Mouse (Mus musculus): ENCODE data around the gene Ksr1. TPM values are rescaled to one million over a fixed set of nuclear protein-coding genes. Genes with fewer than 3 reads are reported as not detected.

The Ksr1 gene
- polyA plus RNA-seq, 1 experiment from 2014 or later, result 4.9 TPM

GRCm38 (mm10) chr11:79087731-79088311 lies 58.4 kb downstream of the Ksr1 start:
- Histone ChIP-seq H3K36me3 (no peaks in the 10 kb centered on the region), H3K9ac (replicated peaks) (no peak overlapping the region), H3K4me2 (replicated peaks) (no peak overlapping the region), H3K27me3 (no peaks in the 10 kb centered on the region), H3K4me3 (no peak overlapping the region), H3K4me1 (peaks cover 13% of the 10 kb centered on the region; the same call in 1 of the 2 replicates), H3K27ac (replicated peaks) (no peak overlapping the region), H3K9me3 (no peaks in the 10 kb centered on the region)
- ATAC-seq (replicated peaks), result no peak
- WGBS, result 83% methylated on average over 4 of the region's 4 CpGs

DNA sequence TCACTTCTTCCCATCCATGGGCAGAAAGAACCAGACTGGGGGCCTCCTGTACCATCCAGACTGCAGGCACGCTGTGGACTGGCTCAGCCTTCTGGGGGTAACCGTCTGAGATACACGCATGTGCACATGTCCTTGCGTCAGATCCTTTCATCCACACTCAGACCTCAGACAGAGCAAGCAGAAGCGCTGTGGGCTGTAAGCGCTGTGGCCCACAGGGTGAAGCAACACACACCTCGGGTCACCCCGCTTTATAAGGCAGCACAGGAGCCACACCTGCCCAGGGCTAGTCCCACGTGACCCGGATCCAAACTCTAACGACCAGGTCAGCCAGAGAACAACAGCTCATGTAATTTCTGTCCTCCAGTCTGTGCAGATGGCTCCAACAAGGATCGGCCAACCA lies 59.4 kb downstream of the Ksr1 start:
- no peak for ATAC-seq (replicated peaks)
- 90% methylated on average over 12 of the region's 12 CpGs for WGBS
- H3K36me3 ChIP-seq, result no peaks in the 10 kb centered on the region
- no peak overlapping the region for H3K9ac ChIP-seq (replicated peaks)
- H3K4me1 ChIP-seq, result peaks cover 13% of the 10 kb centered on the region; the same call in 1 of the 2 replicates
- no peaks in the 10 kb centered on the region for H3K9me3 ChIP-seq
- H3K4me3 ChIP-seq, result no peak overlapping the region
- H3K27me3 ChIP-seq, result no peaks in the 10 kb centered on the region
- H3K27ac ChIP-seq (replicated peaks), result no peak overlapping the region
- H3K4me2 ChIP-seq (replicated peaks), result no peak overlapping the region

GRCm38 (mm10) chr11:79085059-79085458 lies 61.1 kb downstream of the Ksr1 start:
- H3K4me3 ChIP-seq, result no peak overlapping the region
- no peak overlapping the region for H3K27ac ChIP-seq (replicated peaks)
- H3K9ac ChIP-seq (replicated peaks), result no peak overlapping the region
- no peaks in the 10 kb centered on the region for H3K27me3 ChIP-seq
- no peak for ATAC-seq (replicated peaks)
- peaks cover 10% of the 10 kb centered on the region; the same call in 1 of the 2 replicates for H3K4me1 ChIP-seq
- H3K9me3 ChIP-seq, result no peaks in the 10 kb centered on the region
- 81% methylated on average over 5 of the region's 5 CpGs for WGBS
- H3K36me3 ChIP-seq, result no peaks in the 10 kb centered on the region
- H3K4me2 ChIP-seq (replicated peaks), result no peak overlapping the region

DNA sequence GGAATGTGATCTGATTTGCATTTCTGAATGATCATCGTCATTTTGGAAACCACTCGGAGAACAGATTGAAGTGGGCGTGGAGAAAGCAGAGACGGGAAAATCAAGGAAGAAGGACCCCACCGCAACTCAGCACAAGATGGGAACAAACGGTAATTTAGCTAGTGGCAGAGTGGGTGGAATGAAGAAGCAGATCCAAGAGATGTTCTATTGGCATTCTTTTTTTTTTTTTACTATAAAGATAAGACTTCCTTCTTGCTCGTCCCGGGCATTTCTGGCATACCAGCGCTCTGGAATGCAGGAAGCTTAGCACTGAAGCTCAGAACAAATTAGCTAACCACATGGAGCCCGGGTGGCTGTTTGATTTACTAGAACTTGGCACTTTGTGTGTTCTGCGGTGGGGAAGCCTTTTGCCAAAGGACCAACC lies 63.2 kb downstream of the Ksr1 start:
- no peak overlapping the region for H3K4me2 ChIP-seq (replicated peaks)
- H3K4me1 ChIP-seq, result no peaks in the 10 kb centered on the region
- H3K27ac ChIP-seq (replicated peaks), result no peak overlapping the region
- WGBS, result 78% methylated on average over 11 of the region's 11 CpGs
- H3K27me3 ChIP-seq, result no peaks in the 10 kb centered on the region
- no peak for ATAC-seq (replicated peaks)
- H3K9me3 ChIP-seq, result no peaks in the 10 kb centered on the region
- H3K36me3 ChIP-seq, result no peaks in the 10 kb centered on the region
- no peak overlapping the region for H3K9ac ChIP-seq (replicated peaks)
- no peak overlapping the region for H3K4me3 ChIP-seq

DNA sequence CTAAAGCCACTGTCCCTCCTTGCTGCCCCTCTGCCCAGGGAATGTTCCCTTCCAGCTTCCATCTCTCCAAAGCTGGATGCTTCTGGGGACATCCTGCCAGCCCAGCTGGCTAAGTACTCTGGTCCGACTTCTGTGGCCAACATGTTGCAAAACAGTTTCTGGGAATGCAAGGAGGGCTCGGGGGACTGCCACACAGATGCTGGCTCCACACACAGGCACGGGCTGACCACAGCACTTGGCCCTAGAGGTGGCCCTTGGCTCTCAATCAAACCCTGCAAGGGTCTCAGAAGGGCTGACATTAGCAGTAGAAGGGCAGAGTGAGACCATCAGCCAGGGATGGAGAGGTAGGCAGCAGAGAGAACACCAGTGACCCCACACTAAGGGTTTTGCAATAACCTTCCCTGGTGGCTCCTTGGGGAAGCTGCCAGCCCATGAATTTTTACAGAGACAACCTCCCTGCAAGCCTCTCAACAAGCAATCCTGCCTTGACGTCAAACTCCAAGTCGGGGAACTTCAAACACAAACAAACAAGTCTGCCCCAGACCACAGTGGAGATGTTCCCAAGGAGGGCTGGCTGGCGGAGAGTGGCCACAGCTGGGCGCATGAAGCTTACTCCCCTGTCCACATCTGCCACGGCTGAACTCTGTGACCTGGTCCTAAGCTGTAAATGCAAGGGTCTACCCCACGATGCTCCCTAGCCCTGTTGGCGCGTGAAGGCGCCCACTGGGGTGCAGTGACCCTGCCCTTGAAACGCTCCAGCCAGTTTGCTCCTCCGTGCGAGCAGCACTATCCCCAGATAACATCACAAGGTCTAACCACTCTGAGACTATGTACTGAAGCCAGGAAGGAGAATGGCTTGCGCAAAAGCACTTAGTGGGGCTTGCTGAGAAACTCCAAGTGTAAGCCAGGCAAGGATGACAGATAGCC lies 65.0 kb downstream of the Ksr1 start:
- no peaks in the 10 kb centered on the region for H3K9me3 ChIP-seq
- 90% methylated on average over 16 of the region's 16 CpGs for WGBS
- H3K4me3 ChIP-seq, result no peak overlapping the region
- no peaks in the 10 kb centered on the region for H3K27me3 ChIP-seq
- no peaks in the 10 kb centered on the region for H3K4me1 ChIP-seq
- ATAC-seq (replicated peaks), result no peak
- H3K9ac ChIP-seq (replicated peaks), result no peak overlapping the region
- no peak overlapping the region for H3K27ac ChIP-seq (replicated peaks)
- H3K36me3 ChIP-seq, result no peaks in the 10 kb centered on the region
- H3K4me2 ChIP-seq (replicated peaks), result no peak overlapping the region

- H3K27me3 ChIP-seq, result no peaks in the 10 kb centered on the region
- H3K4me2 ChIP-seq (replicated peaks), result no peak overlapping the region
- no peak for ATAC-seq (replicated peaks)
- 82% methylated on average over 6 of the region's 6 CpGs for WGBS
- H3K4me1 ChIP-seq, result no peaks in the 10 kb centered on the region
- H3K4me3 ChIP-seq, result no peak overlapping the region
- no peak overlapping the region for H3K9ac ChIP-seq (replicated peaks)
- H3K27ac ChIP-seq (replicated peaks), result no peak overlapping the region
- H3K36me3 ChIP-seq, result no peaks in the 10 kb centered on the region
- no peaks in the 10 kb centered on the region for H3K9me3 ChIP-seq
These were observed 66.1 kb downstream of the Ksr1 start for GRCm38 (mm10) chr11:79080081-79080480.

- no peak overlapping the region for H3K4me3 ChIP-seq
- H3K27me3 ChIP-seq, result no peaks in the 10 kb centered on the region
- no peaks in the 10 kb centered on the region for H3K36me3 ChIP-seq
- H3K4me2 ChIP-seq (replicated peaks), result no peak overlapping the region
- no peak overlapping the region for H3K9ac ChIP-seq (replicated peaks)
- H3K4me1 ChIP-seq, result no peaks in the 10 kb centered on the region
- H3K9me3 ChIP-seq, result no peaks in the 10 kb centered on the region
- ATAC-seq (replicated peaks), result no peak
- no peak overlapping the region for H3K27ac ChIP-seq (replicated peaks)
- 89% methylated on average over 12 of the region's 12 CpGs for WGBS
These were observed 69.7 kb downstream of the Ksr1 start for GRCm38 (mm10) chr11:79076484-79076883.

- Histone ChIP-seq H3K4me1 (peaks cover 1% of the 10 kb centered on the region), H3K9ac (replicated peaks) (no peak overlapping the region), H3K9me3 (no peaks in the 10 kb centered on the region), H3K4me2 (replicated peaks) (no peak overlapping the region), H3K27ac (replicated peaks) (no peak overlapping the region), H3K4me3 (no peak overlapping the region), H3K36me3 (no peaks in the 10 kb centered on the region), H3K27me3 (no peaks in the 10 kb centered on the region)
- 79% methylated on average over 3 of the region's 3 CpGs for WGBS
- ATAC-seq (replicated peaks), result no peak
These were observed 71.2 kb downstream of the Ksr1 start for GRCm38 (mm10) chr11:79075044-79075443.

- 92% methylated on average over 3 of the region's 3 CpGs for WGBS
- Histone ChIP-seq H3K4me2 (replicated peaks) (no peak overlapping the region), H3K9ac (replicated peaks) (no peak overlapping the region), H3K4me3 (no peak overlapping the region), H3K27me3 (no peaks in the 10 kb centered on the region), H3K9me3 (no peaks in the 10 kb centered on the region), H3K27ac (replicated peaks) (no peak overlapping the region), H3K4me1 (peaks cover 6% of the 10 kb centered on the region), H3K36me3 (no peaks in the 10 kb centered on the region)
- no peak for ATAC-seq (replicated peaks)
These were observed 71.6 kb downstream of the Ksr1 start for GRCm38 (mm10) chr11:79074611-79075010.

DNA sequence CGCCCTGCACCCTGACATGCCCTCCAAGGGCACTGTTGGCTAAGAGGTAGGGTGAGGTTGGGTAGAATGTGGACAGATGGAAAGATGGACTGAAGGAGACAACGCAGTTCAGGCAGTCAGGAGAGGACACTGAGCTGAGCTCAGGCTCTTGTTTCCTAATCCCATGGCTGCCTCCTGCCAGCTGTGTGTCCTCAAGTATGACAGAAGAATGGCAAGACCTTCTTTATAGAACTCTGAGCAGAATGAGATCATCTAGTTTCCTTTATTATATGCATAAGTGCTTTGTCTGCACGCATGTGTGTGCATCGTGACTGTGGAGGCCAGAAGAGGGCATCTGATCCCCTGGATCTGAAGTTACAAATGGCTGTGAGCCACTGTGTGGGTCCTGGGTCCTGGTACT lies 72.6 kb downstream of the Ksr1 start:
- Histone ChIP-seq H3K27me3 (no peaks in the 10 kb centered on the region), H3K9me3 (no peaks in the 10 kb centered on the region), H3K36me3 (no peaks in the 10 kb centered on the region), H3K9ac (replicated peaks) (no peak overlapping the region), H3K4me3 (no peak overlapping the region), H3K27ac (replicated peaks) (no peak overlapping the region), H3K4me1 (peaks cover 7% of the 10 kb centered on the region), H3K4me2 (replicated peaks) (no peak overlapping the region)
- 80% methylated on average over 4 of the region's 4 CpGs for WGBS
- no peak for ATAC-seq (replicated peaks)

DNA sequence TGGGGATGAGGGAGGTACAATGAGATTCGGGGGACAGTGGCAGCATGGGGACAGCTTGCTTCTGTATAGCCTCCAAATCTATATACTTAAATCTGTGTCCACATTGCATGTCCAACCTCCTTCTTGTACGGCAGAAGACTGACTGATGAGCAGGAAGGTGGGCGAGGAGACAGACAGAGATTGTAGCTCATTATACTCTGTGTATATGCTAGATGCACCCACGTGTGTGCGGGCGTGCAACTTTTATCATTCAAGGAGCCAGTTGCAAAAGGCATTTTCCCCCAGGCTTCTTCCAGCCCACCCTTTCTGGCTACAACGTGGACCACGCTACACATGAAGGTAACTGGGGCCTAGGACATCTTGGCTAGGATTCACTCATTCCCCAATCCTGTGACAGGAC lies 74.1 kb downstream of the Ksr1 start:
- no peak overlapping the region for H3K27ac ChIP-seq (replicated peaks)
- H3K9me3 ChIP-seq, result no peaks in the 10 kb centered on the region
- ATAC-seq (replicated peaks), result no peak
- H3K4me2 ChIP-seq (replicated peaks), result no peak overlapping the region
- no peaks in the 10 kb centered on the region for H3K36me3 ChIP-seq
- WGBS, result 93% methylated on average over 8 of the region's 8 CpGs
- H3K9ac ChIP-seq (replicated peaks), result no peak overlapping the region
- no peaks in the 10 kb centered on the region for H3K27me3 ChIP-seq
- H3K4me1 ChIP-seq, result peaks cover 7% of the 10 kb centered on the region
- no peak overlapping the region for H3K4me3 ChIP-seq

- H3K4me3 ChIP-seq, result no peak overlapping the region
- no peak for ATAC-seq (replicated peaks)
- H3K4me2 ChIP-seq (replicated peaks), result no peak overlapping the region
- peaks cover 7% of the 10 kb centered on the region for H3K4me1 ChIP-seq
- H3K27ac ChIP-seq (replicated peaks), result no peak overlapping the region
- WGBS, result 86% methylated on average over 7 of the region's 7 CpGs
- no peaks in the 10 kb centered on the region for H3K9me3 ChIP-seq
- H3K36me3 ChIP-seq, result no peaks in the 10 kb centered on the region
- no peaks in the 10 kb centered on the region for H3K27me3 ChIP-seq
- no peak overlapping the region for H3K9ac ChIP-seq (replicated peaks)
These were observed 74.9 kb downstream of the Ksr1 start for GRCm38 (mm10) chr11:79071082-79071972.
